Mouse (Mus musculus): ENCODE data around the gene Nps. TPM values are rescaled to one million over a fixed set of nuclear protein-coding genes. Genes with fewer than 3 reads are reported as not detected.

The Nps gene
- total RNA-seq, 2 experiments from 2014 or later = not detected

Other genes starting within 250 kb of the Nps start
- gene Foxi2, start 151.6 kb downstream of the Nps start, total RNA-seq (2015; ENCODE audit: low replicate concordance) = not detected in 2 replicates
- not detected in 2 replicates for gene Foxi2, start 151.6 kb downstream of the Nps start, total RNA-seq (2017; ENCODE audit: low replicate concordance)